Mouse (Mus musculus) urinary bladder, adult 18-20 months (tissue): ENCODE measurements around the gene Zmynd8.
A peak's percentile ranks its signal among the peaks of the same experiment; 100 is the strongest.

Experiments used
- DNase-seq, 2 experiments: peaks; one replicate each; pipeline ENCODE4 v3.0.0; 2022; ENCODE audit warnings: low spot score in 2 of 2, mixed read lengths in 2 of 2

The Zmynd8 gene

DNA sequence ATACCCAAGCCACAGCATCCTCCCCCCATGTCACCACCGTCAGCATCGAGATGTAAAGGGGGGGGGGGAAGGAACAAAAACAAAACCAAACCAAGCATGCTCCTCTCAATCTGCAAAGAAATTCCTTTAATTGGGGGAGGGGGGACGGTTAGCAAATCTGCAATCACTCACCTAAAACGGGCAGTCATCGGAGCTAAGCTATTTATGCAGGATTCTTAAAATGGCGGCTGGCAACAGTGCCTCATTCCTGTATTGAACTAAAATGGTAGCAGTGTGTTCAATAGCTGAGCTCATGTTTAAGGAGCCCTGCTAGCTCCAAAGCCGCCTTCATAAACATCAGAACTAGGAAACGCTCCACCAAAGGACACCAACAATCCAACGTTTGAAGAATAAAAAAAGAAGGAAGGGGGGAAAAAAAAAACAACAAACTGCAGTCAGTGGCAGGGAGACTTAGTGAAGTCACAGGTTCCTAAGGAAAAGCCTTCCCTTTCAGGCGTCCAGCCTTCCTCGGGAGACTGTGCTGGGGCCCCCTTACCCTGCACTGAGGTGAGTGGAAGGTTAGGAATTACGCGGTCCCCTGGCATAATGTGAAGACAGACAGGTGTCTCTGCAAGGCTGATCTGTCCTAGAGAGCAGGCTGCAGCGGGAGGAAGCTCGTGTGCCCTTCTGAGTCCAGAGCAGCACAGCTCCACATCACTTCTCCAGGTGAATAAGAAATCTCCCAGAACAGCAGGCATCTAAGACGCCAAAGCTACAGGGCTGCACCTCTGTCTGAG is 19.2 kb downstream of the Zmynd8 start:
- DNase-seq = no peak

DNA sequence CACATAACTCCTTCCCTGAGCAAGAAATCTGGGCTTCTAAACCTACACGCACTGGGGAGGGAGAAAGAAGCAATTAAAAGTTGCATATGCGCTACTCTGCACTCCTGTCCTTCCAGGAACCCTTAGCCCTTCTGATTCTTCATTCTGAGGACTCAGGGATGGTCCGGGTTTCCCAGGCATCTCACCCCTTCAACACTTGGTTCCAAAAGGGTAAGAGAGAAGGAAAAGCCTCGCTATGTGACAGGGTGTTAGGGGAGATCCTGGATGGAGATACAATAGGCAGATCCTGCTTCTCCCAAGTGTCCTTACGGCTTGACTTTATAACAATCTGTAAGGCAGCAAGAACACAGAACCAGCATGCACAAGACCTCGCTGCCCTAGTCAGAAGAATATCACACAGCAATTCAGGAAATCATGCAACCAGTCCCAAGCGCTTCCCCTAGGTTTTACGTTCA is 19.9 kb downstream of the Zmynd8 start:
- no peak for DNase-seq

DNA sequence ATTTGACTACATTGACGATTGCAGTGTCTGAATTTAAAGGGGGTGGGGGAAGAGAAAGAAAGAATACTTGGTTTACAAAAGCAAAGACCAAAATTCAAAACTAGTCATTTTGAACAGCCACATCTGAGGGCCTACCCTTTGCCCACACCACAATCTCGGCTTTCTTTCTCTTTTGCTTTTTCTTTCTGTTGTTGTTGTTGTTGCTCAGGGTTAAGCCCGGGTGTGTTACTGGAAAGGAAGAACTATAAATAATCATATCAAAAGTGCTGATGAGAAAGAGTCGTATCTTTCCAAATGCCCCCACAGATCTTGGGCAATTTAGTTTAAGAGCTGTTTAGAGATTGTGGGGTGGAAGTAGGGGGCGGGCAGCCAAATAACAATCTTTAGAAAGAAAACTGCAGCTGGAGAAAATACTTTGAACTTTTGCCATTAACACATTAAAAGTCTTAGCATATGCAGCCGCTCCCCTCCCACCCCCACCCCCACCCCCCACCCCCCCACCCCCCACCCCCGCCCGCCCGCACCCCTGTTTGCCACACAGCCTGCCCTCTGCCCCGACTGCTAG is 20.7 kb downstream of the Zmynd8 start:
- DNase-seq = no peak

DNA sequence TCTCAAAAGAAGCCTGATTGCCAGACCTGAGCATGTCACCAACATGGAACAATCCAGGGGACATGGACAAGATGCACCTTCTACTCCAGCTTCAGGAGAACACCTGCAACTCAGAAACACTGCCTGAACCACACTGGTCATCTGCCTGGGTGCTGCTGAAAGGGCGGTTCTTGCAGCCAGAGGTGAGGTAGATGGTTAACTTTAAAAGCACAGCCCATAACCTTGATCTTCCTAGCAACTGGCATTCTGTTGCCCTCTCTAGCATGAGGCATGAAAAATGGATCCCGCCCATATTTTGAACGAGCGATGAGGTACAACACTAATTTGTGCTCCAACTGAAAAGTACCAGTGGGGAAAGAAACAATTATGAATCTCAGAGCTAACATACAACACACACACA is 21.6 kb downstream of the Zmynd8 start:
- no peak for DNase-seq

DNA sequence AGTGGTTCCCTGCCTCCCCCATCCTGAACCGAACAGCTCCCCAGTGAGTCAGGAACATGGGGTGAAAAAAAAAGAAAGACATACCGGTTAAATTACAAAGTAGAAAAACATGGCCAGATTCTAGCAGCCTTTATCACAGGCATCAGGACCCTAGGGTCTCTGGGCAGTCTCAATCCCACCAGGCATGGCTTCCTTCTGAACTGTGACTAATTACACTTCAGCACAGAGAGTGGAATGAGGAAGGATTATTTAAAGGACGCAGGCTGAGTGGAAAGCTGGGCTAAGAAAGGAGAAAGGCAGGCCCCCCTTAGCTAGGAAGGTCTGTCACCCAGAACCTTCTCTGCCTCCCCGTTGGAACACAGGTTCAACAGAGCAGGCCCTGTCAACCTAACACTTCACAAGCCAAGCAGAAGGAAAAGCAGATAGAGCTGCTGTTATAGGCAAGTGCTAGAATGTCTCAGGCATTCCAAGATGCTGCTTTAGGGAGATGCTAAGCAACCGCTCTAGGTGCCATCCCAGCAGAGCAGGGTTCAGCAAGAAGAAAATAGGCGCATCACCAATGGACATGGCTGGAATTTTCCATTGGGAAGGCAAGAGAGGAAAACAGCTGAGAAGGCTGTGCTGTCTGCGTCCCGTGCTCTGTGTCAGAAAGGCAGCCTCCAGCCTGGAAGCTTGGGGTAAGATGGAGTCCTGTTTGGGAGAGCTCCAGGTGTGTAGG is 22.5 kb downstream of the Zmynd8 start:
- no peak for DNase-seq

DNA sequence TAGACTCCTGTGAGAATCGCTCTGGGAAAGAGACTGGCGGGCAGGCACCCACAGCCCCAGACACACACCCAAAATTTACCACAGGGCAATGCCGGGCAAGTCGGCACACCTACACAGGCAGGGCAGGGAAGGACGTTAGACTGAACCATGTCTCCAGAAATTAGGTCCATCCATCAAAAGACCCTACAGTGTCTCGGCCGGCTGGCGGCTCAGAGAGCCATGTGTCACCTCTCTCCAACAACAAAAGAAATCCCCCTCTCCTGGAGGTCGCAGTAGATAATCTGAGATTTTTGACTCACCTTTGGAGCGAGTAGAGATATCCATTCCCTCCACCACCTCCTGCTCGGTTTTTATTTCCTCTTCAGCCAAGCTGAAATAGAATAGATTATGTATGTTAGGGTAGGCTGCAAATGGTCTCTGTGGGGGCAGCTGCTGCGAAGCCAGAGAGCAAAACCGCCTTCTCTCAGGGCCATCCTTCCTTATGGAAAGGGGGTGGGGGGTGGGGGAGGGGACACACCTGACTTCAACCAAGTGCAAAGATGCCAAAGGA is 23.3 kb downstream of the Zmynd8 start:
- no peak for DNase-seq

DNA sequence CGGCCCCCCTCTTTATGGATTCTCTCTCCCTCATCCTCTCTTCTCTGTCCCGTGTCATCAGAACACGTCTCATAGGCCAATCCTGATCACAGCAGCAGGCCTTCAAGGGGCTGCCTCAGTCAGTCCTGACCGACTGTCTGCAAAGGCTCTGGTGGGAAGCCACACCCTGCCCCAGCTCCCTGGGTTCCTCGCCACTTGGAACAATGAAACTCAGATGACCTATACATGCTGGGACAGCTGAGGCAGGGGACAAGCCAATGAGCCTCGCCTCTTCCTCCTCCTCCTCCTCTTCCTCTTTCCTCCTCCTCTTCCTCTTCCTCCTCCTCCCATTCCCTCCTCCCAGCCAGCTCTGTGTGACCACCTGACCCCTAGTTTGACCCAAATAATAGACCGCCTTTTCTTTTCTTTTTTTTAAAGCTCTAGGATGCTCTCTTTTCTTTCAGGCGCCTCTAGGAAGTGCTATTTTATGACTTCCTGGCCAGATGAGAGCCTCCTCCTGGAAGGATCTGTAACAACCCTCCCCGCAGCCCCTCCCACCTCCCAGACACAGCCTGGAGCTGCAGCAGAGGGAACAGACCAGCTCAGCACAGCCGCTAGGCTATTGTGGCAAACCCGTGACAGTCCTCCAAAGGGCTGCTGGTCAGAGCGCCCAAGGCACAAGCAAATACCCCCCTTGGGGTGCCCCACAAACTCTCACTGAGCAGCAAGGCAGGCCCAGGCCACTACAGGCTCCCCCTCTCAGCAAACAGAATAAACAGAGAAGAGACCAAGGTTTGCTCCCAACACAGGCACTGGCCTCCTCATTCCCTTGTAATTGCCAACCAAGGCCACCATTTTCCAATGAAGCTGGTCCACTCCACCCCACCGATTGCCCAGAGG is 24.1 kb downstream of the Zmynd8 start:
- peak; percentile 69 to 80 for DNase-seq

DNA sequence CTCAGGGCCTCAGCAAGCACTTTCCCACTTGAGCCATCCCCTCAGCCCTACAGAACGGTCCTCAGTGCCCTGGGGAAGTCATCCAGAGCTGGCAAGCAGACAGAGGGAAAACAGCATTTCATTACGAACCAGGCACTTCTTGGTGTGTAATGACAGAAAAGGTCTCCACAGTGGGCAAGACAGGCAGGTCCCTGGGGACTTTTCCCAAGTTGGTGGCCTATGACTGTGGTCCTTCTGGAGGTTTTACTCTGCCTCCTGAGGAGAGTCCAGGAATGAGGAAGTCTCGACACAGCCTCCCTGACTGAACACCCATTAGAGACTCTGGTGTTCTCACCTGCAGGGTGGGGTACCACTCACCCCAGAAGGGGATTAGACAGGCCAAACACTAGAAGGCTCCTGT is 25.0 kb downstream of the Zmynd8 start:
- no peak for DNase-seq

DNA sequence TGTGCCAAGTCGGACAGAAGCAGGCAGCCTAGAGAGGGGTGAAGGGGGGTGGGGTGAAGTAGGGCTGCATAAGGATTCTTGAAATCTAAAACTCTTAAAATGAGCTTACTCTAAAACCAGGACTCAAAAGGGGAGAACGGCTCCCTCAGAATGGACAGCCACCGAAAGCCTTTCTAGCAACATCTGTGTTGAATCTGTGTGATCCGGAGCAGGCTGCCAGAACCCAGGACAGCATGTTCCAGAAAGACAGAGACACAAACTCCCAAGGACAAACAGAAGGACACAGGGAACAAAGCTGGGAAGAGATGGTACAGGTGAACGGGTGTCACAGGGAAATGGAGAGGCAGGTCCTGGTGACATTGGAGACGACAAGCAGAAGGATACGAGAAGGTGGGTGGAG is 25.6 kb downstream of the Zmynd8 start:
- DNase-seq = no peak

DNA sequence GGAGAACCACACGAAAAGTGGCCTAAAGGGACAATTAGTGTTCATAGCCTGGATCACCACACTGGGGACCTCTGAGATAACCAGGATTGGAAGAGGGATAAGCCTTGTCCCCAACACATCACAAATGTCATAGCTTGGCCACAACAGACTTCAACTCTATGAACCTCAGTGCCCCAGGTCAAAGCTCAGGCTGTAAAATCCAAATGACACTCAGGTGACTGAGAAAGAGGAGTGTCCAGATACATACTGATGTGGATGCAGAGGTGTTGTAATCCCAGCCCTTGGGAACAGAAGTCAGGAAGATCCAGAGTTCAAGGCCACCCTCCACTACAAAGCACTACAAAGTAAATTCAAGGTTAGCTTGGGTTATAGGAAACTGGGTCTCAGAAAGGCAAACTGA is 29.6 kb downstream of the Zmynd8 start:
- DNase-seq = no peak

DNA sequence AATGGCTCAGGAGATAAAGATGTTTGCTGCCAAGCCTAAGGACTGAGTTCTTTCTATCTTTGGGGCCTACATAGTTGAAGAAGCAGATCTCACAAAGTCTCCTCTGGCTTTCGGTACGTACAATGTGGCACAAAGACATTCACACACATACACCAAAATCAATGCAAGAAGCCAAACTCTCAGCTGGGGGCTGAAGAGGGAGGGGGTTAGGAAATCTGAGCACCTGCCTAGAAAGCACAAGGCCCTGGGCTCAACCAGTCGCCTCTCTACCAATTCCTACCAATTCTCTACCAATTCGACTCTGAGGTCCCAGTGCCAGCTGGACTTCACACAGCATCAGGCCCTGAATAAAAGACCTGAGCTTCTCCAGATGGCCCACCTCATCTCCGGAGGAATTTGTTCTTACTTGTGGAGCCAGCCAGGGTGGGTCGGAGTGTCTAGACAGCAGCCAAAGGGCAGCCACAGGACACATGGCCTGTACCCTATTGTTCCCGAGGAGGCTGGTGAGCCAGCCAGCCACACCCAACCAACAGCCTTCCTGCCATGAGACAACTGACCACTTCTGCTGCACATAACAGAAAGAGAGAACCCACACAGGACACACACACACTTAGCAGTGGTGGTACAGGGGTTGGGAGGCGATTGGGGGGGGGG is 30.2 kb downstream of the Zmynd8 start:
- no peak for DNase-seq

DNA sequence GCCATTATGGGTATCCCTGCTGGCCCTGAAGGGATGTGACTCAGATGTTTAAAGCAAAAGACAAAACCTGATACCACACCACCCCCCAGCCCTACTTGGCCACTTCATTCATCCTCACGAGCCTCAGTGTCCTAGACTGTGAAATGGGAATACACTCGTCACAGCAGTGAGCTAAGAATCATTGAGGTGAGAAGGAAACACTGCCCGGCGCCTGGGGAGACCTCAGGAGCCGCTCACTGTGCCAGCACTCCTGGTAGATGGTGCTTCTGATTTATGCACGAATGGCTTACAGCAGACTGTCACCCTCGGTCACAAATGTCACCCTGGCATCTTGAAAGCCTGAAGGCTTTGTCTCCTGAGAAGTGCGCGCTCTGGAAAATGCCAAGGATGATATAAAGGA is 31.3 kb downstream of the Zmynd8 start:
- no peak for DNase-seq

DNA sequence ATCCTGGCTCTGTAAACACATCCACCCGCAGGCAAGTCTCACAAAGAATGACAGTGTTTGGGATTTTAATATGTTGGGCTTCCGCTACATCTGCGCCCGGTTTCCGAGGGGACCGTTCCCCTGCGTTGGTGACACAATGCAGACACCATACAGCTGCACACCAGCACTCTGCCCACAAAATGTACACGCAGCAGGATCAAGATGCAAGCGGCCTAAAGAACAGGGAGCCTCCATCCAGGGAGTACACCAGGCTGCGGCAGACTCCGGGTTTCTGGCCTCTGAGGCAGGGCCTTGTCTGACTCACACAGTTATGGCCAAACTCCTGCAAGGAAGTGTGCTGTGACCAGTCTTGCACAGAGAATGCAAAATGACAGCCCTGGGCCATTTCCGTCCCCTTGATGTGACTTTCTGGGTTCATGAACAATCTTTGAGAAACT is 31.8 kb downstream of the Zmynd8 start:
- no peak for DNase-seq

DNA sequence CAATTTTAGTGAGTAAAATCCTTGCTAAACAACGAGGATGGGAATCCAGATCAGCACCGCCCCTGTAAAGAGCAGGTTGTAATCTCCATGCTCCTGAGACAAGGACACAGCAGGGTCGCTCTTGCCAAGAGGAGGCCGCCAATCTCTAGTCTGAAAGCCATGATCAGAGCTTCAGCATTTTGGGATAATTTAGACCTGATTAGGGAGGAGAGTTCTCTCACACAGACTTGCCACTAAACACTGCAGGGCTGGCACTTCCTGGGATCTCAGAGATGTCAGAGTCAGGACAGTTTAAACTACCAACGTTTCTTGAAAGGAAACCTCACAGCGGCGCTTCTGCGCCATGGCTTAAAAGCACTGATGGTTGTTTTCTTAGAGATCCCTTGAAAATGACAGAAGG is 32.4 kb downstream of the Zmynd8 start:
- no peak for DNase-seq

DNA sequence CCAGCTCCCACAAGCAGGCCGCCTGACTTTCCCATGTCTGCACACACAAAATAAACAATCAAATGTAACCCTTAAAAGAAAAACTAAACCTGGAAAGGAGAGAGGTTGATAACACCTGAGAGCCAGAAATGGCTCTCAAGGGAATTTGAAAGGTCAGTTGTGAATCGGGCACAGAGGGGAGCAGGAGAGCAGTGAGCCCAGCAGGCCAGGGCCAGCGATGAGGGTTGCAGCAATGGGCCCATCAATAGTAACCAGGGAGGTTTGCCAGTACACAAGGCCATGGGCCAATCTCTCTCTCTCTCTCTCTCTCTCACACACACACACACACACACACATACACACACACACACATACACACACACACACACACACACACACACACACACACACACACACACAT is 34.0 kb downstream of the Zmynd8 start:
- DNase-seq = no peak

DNA sequence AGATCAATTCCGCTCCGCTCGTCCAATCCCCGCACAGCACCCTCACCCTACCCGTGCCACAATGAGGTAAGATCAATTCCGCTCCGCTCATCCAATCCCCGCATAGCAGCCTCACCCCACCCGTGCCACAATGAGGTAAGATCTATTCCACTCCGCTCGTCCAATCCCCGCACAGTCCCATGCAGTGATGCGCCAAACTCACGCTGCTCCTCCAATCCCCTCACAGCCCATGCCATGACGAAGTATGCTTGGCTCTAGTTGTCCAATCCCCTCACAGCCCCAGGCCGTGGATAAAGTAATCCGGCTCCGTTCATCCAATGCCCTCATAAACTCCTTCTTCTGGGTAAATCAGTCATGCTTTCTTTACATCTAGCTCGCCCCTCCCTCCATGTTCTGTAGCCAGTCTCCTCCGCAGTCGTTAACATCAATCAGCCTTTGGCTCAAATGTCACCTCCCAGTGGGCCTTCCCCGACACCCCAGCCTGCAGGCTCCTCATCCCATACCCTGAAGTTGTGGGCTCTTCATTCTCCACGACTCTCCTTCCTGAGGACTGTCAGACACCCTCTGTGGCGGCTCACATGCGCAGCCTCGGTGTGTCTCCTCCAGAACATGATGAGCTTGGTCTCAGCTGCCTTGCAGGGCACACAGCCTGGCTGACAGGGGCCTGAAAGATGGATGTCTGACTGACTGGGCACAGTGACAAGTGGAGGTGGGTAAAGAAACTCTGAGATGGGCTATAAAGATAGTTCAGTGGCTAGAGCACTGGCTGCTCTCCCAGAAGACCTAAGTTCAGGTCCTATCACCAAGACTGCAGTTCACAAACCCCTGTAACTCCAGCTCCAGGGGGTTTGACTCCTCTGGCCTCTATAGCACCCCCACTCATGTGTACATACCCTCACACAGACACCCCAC is 36.9 kb downstream of the Zmynd8 start:
- no peak for DNase-seq

DNA sequence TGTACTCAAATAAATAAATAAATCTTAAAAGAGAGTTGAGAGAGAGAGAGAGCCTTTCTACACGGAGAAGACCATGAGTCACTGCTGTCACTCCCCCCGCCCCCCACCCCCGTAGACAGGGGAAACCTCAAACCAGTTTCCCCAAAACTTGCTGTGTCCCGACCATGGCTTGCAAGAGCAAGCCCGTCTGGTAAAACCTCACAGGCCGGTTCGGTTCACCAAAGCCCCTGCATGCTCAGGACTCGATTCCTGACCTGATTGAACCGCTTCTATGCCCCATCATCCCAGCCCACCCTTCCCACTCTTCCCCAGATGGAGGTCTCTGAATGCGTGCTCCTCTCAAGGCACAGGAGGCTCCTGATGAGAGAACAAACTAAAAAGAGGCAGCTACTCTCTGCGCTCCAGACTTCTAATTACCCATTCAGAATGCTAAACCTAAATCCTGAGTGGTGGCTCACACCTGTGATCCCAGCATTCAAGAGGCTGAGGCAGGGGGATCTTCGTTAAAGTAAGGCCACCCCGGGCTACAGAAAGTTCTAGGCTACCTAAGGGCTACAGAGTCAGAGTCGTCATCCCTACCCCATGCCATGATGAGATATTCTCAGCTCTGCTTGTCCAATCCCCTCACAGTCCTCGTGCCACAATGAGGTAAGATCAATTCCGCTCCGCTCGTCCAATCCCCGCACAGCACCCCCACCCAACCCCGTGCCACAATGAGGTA is 37.7 kb downstream of the Zmynd8 start:
- no peak for DNase-seq

DNA sequence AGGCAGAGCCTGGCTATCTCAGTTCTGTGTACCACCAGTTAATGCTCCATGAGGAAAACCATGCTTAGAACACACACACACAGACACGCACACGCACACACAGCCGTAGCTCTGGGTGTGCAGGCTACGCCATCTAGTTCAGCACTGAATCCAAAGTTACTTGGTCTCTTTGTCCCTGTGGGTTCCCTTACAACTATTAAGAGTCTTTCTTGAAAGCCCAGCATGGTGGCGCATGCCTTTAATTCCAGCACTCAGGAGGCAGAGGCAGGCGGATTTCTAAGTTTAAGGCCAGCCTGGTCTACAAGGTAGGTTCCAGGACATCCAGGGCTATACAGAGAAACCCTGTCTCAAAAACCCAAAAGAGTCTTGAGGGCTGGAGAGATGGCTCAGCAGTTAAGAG is 38.4 kb downstream of the Zmynd8 start:
- DNase-seq = no peak
